Mouse (Mus musculus): ENCODE results near the gene Ccdc177. TPM values are rescaled to one million over a fixed set of nuclear protein-coding genes. Genes with fewer than 3 reads are reported as not detected.

The Ccdc177 gene
- polyA plus RNA-seq, 1 experiment from 2014 or later: not detected

DNA sequence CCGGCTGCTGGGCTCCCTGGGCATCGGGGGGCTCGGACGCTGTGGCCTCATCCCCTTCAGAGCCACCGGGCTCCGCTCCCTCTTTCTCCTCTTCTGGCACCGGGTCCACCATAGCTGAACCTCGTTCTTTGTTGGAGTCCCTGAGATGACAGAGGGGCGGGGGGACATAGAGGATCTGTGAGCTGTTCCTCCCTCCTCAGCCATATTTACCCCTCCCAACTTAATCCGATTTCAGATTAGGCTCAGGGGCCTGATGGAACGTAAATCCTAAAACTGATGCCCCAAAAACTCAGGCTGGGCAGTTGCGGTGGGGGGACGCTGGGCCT, 1.1 kb downstream of the Ccdc177 start:
- no peak for ATAC-seq (replicated peaks; ENCODE audit: insufficient number of reproducible peaks, low FRiP score, low TSS enrichment)
- no peaks in the 10 kb centered on the region for H3K9me3 ChIP-seq (replicated peaks; ENCODE audit: control insufficient read depth, low read length)
- 3% methylated on average over 13 of the region's 13 CpGs for WGBS (ENCODE audit: insufficient replicate concordance)
- no peak overlapping the region for H3K9ac ChIP-seq (ENCODE audit: low read depth, low read length)
- H3K4me2 ChIP-seq: peak overlapping the region; percentile 88
- H3K36me3 ChIP-seq (ENCODE audit: control insufficient read depth, insufficient read depth, low read length): no peaks in the 10 kb centered on the region
- peaks cover 64% of the 10 kb centered on the region for H3K27me3 ChIP-seq (ENCODE audit: control insufficient read depth, insufficient read depth, low read length)
- peaks cover 22% of the 10 kb centered on the region for H3K4me1 ChIP-seq (ENCODE audit: control insufficient read depth, insufficient read depth, low read length)
- no peak overlapping the region for H3K27ac ChIP-seq (ENCODE audit: low read depth, low read length)
- H3K4me3 ChIP-seq (ENCODE audit: low read depth, low read length): peak overlapping the region; percentile 53

DNA sequence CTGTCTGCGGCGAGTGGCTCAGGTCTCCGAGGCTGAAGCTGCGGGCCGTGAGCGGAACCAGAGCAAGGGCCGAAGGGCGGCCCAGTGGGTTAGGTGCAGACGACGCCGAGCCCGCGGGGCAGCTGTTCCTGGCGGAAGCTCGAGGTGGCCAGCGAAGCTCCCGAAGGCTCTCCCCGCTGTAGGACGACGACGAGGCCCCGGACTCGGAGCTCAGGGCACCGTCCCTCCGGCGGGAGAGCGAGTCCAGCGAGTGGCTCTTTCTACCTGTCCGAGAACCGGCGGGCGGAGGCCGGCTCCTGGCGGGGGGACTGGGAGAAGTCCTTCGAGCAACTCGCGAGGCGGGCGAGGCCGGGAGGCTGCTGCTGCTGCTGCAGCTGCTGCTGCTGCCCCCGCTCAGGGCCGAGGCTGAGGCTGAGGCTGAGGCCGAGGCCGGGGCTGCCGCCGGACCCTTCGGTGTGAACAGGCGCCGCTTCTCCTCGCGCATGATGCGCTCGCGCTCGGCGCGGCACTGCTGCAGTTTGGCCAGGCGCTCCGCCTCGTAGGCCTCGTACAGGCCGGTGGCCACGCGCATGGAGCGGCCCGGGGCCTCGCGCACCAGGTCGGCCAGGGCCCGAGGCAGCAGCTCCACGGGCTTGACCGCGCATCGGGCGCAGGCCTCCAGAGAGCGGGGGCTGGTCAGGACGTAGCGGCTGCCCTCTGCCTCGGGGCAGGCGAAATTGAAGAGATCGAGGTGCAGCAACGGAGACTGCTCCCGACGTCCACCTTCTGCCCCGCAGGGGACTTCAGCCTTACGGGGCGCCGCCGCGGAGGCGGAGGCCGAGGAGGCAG, 1.7 kb downstream of the Ccdc177 start:
- Histone ChIP-seq H3K36me3 (ENCODE audit: control insufficient read depth, insufficient read depth, low read length) (no peaks in the 10 kb centered on the region), H3K9me3 (replicated peaks; ENCODE audit: control insufficient read depth, low read length) (no peaks in the 10 kb centered on the region), H3K4me2 (peak overlapping the region; percentile 88), H3K27me3 (ENCODE audit: control insufficient read depth, insufficient read depth, low read length) (peaks cover 67% of the 10 kb centered on the region), H3K9ac (ENCODE audit: low read depth, low read length) (no peak overlapping the region), H3K27ac (ENCODE audit: low read depth, low read length) (no peak overlapping the region), H3K4me1 (ENCODE audit: control insufficient read depth, insufficient read depth, low read length) (peaks cover 22% of the 10 kb centered on the region), H3K4me3 (ENCODE audit: low read depth, low read length) (peak overlapping the region; percentile 53)
- no peak for ATAC-seq (replicated peaks; ENCODE audit: insufficient number of reproducible peaks, low FRiP score, low TSS enrichment)
- 2% methylated on average over 88 of the region's 92 CpGs for WGBS (ENCODE audit: insufficient replicate concordance)

DNA sequence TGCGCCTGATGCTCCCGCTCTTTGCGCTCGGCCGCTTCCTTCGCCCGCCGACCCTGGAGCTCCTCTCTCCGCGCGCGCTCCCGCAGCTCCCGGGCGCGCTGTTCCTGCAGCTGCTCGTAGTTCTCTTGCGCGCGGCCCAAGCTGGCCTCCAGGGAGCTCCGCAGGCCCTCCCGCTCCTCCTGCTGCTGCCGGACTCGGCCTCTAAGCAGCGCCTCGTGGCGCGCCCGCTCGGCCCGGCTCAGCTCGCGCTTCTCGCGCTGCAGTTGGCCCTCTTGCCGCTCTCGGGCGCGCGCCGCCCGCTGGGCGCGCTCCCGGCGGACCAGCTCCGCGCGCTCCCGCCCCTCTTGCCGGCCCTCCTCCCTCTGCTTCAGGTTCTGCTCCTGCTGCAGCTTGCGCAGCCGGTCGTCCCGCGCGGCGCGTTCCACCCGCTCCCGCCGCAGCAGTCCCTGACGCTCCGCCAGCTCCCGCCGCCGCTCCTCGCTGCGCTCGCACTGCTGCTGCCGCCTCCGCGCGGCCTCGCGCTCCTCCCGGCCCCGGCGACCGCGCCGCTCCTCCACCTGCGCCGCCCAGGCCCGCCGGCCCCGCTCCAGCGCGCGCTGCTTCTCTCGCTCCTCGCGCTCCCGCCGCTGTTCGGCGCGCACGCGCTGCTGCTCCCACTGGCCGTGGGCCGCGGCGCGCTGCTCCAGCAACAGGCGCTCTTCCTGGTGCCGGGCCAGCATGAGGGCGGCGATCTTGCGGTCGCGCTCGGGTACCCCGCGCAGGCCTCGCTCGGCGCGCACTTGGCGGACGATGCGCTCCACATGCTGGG, 2.5 kb downstream of the Ccdc177 start:
- ATAC-seq (replicated peaks; ENCODE audit: insufficient number of reproducible peaks, low FRiP score, low TSS enrichment): peak; percentile 62
- peak overlapping the region; percentile 88 for H3K4me2 ChIP-seq
- H3K9me3 ChIP-seq (replicated peaks; ENCODE audit: control insufficient read depth, low read length): no peaks in the 10 kb centered on the region
- no peaks in the 10 kb centered on the region for H3K36me3 ChIP-seq (ENCODE audit: control insufficient read depth, insufficient read depth, low read length)
- peaks cover 22% of the 10 kb centered on the region for H3K4me1 ChIP-seq (ENCODE audit: control insufficient read depth, insufficient read depth, low read length)
- H3K9ac ChIP-seq (ENCODE audit: low read depth, low read length): no peak overlapping the region
- WGBS (ENCODE audit: insufficient replicate concordance): under 1% methylated on average over 113 of the region's 122 CpGs
- peaks cover 70% of the 10 kb centered on the region for H3K27me3 ChIP-seq (ENCODE audit: control insufficient read depth, insufficient read depth, low read length)
- peak overlapping the region; percentile 53 for H3K4me3 ChIP-seq (ENCODE audit: low read depth, low read length)
- H3K27ac ChIP-seq (ENCODE audit: low read depth, low read length): no peak overlapping the region

DNA sequence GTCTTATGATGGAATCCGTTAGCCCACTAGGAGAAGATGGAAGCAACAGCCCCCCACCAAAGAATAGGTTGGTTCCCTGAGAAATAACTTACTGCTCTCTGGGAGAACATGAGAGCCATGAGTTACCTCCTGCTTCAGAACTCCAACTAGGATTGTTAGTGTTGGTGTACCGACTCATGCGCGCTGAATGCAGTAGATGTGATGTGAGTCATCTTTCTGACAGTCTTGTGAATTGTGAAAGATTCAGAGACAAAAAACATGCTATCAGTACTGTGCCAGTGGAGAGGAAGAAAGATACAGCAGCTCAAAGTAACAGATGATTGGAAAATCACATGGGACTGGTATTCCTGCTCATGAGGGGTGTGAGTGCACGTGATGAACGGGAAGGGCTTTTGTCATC, 8.9 kb downstream of the Ccdc177 start:
- no peak overlapping the region for H3K4me2 ChIP-seq
- no peaks in the 10 kb centered on the region for H3K4me1 ChIP-seq (ENCODE audit: control insufficient read depth, insufficient read depth, low read length)
- H3K9me3 ChIP-seq (replicated peaks; ENCODE audit: control insufficient read depth, low read length): no peaks in the 10 kb centered on the region
- H3K9ac ChIP-seq (ENCODE audit: low read depth, low read length): no peak overlapping the region
- no peaks in the 10 kb centered on the region for H3K36me3 ChIP-seq (ENCODE audit: control insufficient read depth, insufficient read depth, low read length)
- ATAC-seq (replicated peaks; ENCODE audit: insufficient number of reproducible peaks, low FRiP score, low TSS enrichment): no peak
- H3K27ac ChIP-seq (ENCODE audit: low read depth, low read length): no peak overlapping the region
- WGBS (ENCODE audit: insufficient replicate concordance): 83% methylated on average over 6 of the region's 6 CpGs
- H3K27me3 ChIP-seq (ENCODE audit: control insufficient read depth, insufficient read depth, low read length): peaks cover 52% of the 10 kb centered on the region
- H3K4me3 ChIP-seq (ENCODE audit: low read depth, low read length): no peak overlapping the region

DNA sequence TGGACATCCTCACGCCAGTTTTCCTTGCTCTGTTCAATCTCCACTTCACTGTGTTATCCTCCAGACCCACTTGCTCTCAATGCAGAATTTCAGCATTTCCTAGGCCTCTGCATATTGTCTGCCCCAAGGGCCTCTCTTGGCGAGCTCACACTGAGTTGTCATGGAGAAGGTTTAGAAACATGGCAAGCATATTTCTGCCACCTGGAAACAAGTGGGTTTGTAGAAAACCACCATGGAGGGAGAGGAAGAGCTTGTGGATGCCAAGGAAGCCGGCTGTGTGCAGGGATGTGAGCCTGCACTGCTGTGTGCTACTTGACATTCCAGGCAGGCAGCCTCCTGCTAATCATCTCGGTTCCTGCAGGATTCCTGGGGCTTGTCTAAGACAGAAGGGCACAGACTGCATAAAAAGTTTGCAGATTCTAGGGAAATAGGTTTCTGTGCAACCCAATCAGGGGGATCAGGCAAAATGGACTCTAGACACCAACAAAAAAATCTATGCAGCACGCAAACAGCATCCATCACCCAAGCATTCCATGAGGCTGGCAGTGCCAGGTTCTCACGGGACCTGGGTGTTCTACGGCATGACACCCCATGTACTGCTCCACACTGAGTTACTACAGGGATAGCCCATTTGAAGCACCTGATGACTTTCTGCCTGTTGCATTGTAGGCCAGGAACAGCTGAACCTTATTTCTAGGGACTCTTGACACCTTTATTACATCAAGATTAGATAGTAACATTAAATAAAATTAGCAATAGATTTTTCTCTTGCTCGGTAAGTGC, 14.3 kb downstream of the Ccdc177 start:
- peaks cover 20% of the 10 kb centered on the region for H3K27me3 ChIP-seq (ENCODE audit: control insufficient read depth, insufficient read depth, low read length)
- H3K4me3 ChIP-seq (ENCODE audit: low read depth, low read length): no peak overlapping the region

DNA sequence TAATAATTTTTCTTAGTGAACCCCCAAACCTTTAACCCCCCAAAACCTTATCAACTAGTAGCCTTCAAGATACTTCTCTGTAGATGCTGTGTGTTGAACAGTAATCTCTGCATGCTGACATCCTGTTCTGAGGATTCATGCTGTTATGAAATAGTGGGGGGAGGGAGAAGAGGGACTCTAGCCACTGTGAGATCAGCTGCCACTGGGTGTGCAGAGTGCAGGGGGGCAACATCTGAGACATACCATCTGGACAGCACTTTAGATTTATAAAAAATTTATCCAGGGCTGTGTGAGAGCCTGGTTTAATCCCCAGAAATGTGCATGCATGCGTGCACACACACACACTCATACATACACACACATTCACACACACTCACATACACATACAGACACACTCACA, 15.9 kb downstream of the Ccdc177 start:
- peaks cover 14% of the 10 kb centered on the region for H3K27me3 ChIP-seq (ENCODE audit: control insufficient read depth, insufficient read depth, low read length)
- H3K9me3 ChIP-seq (replicated peaks; ENCODE audit: control insufficient read depth, low read length): no peaks in the 10 kb centered on the region
- H3K4me2 ChIP-seq: no peak overlapping the region
- no peak overlapping the region for H3K27ac ChIP-seq (ENCODE audit: low read depth, low read length)
- H3K9ac ChIP-seq (ENCODE audit: low read depth, low read length): no peak overlapping the region
- no peak overlapping the region for H3K4me3 ChIP-seq (ENCODE audit: low read depth, low read length)
- WGBS (ENCODE audit: insufficient replicate concordance): 60% methylated on average over 1 of the region's 1 CpGs
- no peaks in the 10 kb centered on the region for H3K36me3 ChIP-seq (ENCODE audit: control insufficient read depth, insufficient read depth, low read length)
- no peak for ATAC-seq (replicated peaks; ENCODE audit: insufficient number of reproducible peaks, low FRiP score, low TSS enrichment)
- H3K4me1 ChIP-seq (ENCODE audit: control insufficient read depth, insufficient read depth, low read length): peaks cover 6% of the 10 kb centered on the region; the same call in 1 of the 2 replicates

More for the DNA sequence above, 14.3 kb downstream of the Ccdc177 start:
- ATAC-seq (replicated peaks; ENCODE audit: insufficient number of reproducible peaks, low FRiP score, low TSS enrichment): no peak
- no peak overlapping the region for H3K4me2 ChIP-seq
- WGBS (ENCODE audit: insufficient replicate concordance): 47% methylated on average over 8 of the region's 8 CpGs
- H3K4me1 ChIP-seq (ENCODE audit: control insufficient read depth, insufficient read depth, low read length): peaks cover 6% of the 10 kb centered on the region; the same call in 1 of the 2 replicates
- no peaks in the 10 kb centered on the region for H3K9me3 ChIP-seq (replicated peaks; ENCODE audit: control insufficient read depth, low read length)
- H3K36me3 ChIP-seq (ENCODE audit: control insufficient read depth, insufficient read depth, low read length): no peaks in the 10 kb centered on the region
- no peak overlapping the region for H3K27ac ChIP-seq (ENCODE audit: low read depth, low read length)
- H3K9ac ChIP-seq (ENCODE audit: low read depth, low read length): no peak overlapping the region

DNA sequence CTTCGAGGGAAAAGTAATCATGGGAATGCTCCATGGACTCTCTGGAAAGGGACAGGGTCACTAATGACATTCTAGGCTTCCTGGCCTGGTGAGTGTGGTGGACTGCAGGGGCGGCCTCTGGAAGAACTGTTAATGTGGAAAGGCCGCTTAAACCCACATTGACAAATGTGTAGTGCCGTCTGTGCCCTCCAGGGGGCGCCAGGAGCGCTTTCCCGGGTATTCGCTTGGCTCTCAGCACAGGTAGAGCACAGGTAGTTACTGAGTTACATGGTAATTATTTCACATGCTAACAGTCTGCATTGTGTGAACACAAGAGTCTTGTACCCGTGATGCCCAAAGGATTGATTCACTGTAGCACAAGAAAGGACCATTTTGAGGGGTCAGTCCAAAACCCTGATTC, 21.0 kb downstream of the Ccdc177 start:
- Histone ChIP-seq H3K27ac (ENCODE audit: low read depth, low read length) (no peak overlapping the region), H3K9ac (ENCODE audit: low read depth, low read length) (no peak overlapping the region), H3K4me2 (no peak overlapping the region), H3K36me3 (ENCODE audit: control insufficient read depth, insufficient read depth, low read length) (no peaks in the 10 kb centered on the region), H3K9me3 (replicated peaks; ENCODE audit: control insufficient read depth, low read length) (no peaks in the 10 kb centered on the region), H3K27me3 (ENCODE audit: control insufficient read depth, insufficient read depth, low read length) (peaks cover 19% of the 10 kb centered on the region), H3K4me3 (ENCODE audit: low read depth, low read length) (no peak overlapping the region), H3K4me1 (ENCODE audit: control insufficient read depth, insufficient read depth, low read length) (no peaks in the 10 kb centered on the region; the same call in 1 of the 2 replicates)
- ATAC-seq (replicated peaks; ENCODE audit: insufficient number of reproducible peaks, low FRiP score, low TSS enrichment): no peak
- 25% methylated on average over 9 of the region's 9 CpGs for WGBS (ENCODE audit: insufficient replicate concordance)

DNA sequence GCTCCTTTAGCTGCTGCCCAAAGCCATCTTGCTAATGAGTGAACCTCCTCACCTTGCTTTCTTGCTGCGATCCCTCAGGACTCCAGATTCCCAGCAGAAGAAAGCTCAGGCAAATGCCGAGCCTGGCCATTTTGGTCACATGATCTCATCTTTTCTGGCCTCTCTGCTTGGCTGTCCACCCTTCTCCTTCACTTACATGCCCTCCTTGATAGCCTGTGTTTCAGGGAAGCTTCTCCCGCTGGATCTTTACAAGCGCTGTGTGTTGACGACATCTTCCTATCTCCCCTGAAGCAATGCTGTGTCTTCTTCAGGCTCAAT, 23.2 kb downstream of the Ccdc177 start:
- Histone ChIP-seq H3K9ac (ENCODE audit: low read depth, low read length) (no peak overlapping the region), H3K4me1 (ENCODE audit: control insufficient read depth, insufficient read depth, low read length) (no peaks in the 10 kb centered on the region; the same call in 1 of the 2 replicates), H3K9me3 (replicated peaks; ENCODE audit: control insufficient read depth, low read length) (no peaks in the 10 kb centered on the region), H3K27ac (ENCODE audit: low read depth, low read length) (no peak overlapping the region), H3K4me2 (no peak overlapping the region), H3K27me3 (ENCODE audit: control insufficient read depth, insufficient read depth, low read length) (peaks cover 19% of the 10 kb centered on the region), H3K4me3 (ENCODE audit: low read depth, low read length) (no peak overlapping the region), H3K36me3 (ENCODE audit: control insufficient read depth, insufficient read depth, low read length) (no peaks in the 10 kb centered on the region)
- ATAC-seq (replicated peaks; ENCODE audit: insufficient number of reproducible peaks, low FRiP score, low TSS enrichment): no peak
- 48% methylated on average over 5 of the region's 5 CpGs for WGBS (ENCODE audit: insufficient replicate concordance)
